ENCODE assay signal across 16 mouse cellular contexts in genomic region chr4:132027806-132028205, GRCm38 (mm10). TPM values are rescaled to one million over a fixed set of nuclear protein-coding genes. Genes with fewer than 3 reads are reported as not detected.
"Had no signal": no experiment of that assay in that cellular context is flagged by ENCODE, and none has a peak within 500 bp of the region (broad histone marks: within the 10 kb centered on the region; RNA-seq: fewer than 3 reads in every experiment).

No protein-coding gene starts in this region.

- H3K9ac ChIP-seq: limb, embryonic 13.5 days; midbrain, embryonic 12.5 days; neural tube, embryonic 13.5 days had no signal

- H3K4me2 ChIP-seq: limb, embryonic 13.5 days; midbrain, embryonic 12.5 days; neural tube, embryonic 13.5 days had no signal

- H3K4me3 ChIP-seq: limb, embryonic 13.5 days; midbrain, embryonic 12.5 days; neural tube, embryonic 13.5 days had no signal

- H3K9me3 ChIP-seq: limb, embryonic 13.5 days; midbrain, embryonic 12.5 days; neural tube, embryonic 13.5 days had no signal

- DNase-seq: kidney, adult 11 months; kidney, postnatal 10 days; layer of hippocampus, adult 9-11 months; layer of hippocampus, postnatal 36 days; lung, adult 18-20 months; retina, postnatal 1 day; right cerebral cortex, postnatal 4 days; spleen, adult 18-20 months; thymus, adult 2 months; thymus, postnatal 25 days had no signal

- H3K36me3 ChIP-seq: limb, embryonic 13.5 days; midbrain, embryonic 12.5 days; neural tube, embryonic 13.5 days had no signal

- H3K27ac ChIP-seq: limb, embryonic 13.5 days; midbrain, embryonic 12.5 days; neural tube, embryonic 13.5 days had no signal

- H3K27me3 ChIP-seq: limb, embryonic 13.5 days; midbrain, embryonic 12.5 days; neural tube, embryonic 13.5 days had no signal

- ATAC-seq: midbrain, embryonic 16.5 days had no signal

RNA-seq across cellular contexts. Expression of gene Gm10300, which starts 46.7 kb away (rescaled TPM):
- total RNA-seq: layer of hippocampus, postnatal 36 days had no signal
- polyA plus RNA-seq: intestine, embryonic 14.5 days; kidney, embryonic 14.5 days; limb, embryonic 13.5 days; midbrain, embryonic 16.5 days had no signal
